8 mouse cellular contexts compared by ENCODE assay signal in the genomic region with DNA sequence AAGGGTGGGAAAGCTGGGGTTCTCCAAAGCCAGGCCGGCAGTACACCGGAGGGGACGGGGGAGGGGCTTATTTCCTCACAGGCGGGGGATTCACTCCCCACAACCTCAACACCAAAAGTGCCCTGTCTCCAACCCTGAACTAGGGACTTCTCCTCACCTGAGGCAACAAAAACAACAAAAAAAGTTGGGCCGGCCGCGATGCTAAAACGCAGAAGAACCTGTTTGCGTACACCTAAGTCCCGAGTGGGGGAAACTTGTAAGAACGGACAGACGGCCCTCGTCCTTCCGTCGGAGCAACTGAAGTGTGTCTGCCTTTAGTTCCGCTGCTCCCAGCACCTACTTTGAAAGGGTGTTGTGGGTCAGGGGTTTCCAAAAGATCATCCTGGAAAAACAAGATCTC. TPM values are rescaled to one million over a fixed set of nuclear protein-coding genes. Genes with fewer than 3 reads are reported as not detected.
A peak's percentile ranks its signal among the peaks of the same experiment; 100 is the strongest.
DNase-seq lines count a peak whose midpoint lies in the region; ATAC-seq and TF ChIP-seq lines count a peak whose summit lies in the region.

No protein-coding gene starts in this region.

- peak; percentile 90 for DNase-seq in MEL (ENCODE audit: low read depth, low spot score)
- DNase-seq in cerebellum, adult 11-12 months = peak; percentile 36
- DNase-seq in forebrain, embryonic 14.5 days (ENCODE audit: low spot score) = peak; percentile 40
- DNase-seq in layer of hippocampus, postnatal 10 days (ENCODE audit: low spot score in 2 of 2) = peak; percentile 37 to 43
- peak; percentile 59 for DNase-seq in lung, postnatal 10 days
- DNase-seq in ovary, postnatal 14 days (ENCODE audit: low spot score) = peak; percentile 39
- DNase-seq in thymus, postnatal 14 days = peak; percentile 57

- peak; percentile 73; a peak in 2 of 4 replicates for TF ChIP-seq POLR2A in MEL (IDR thresholded peaks at IDR 0.05; ENCODE audit: control insufficient read depth in 1 of 2, insufficient read depth in 1 of 2, low read depth in 1 of 2, low read length in 2 of 2, poor library complexity in 1 of 2)

- H3K79me2 ChIP-seq in MEL (ENCODE audit: control insufficient read depth, insufficient read depth, low read length, poor library complexity) = peaks cover 14% of the 10 kb centered on the region

- peak in 1 of 2 experiments; percentile 7; a peak in 1 of 4 replicates for TF ChIP-seq EP300 in MEL (IDR thresholded peaks at IDR 0.05; ENCODE audit: low read depth in 1 of 2, low read length in 2 of 2)

- no peaks in the 10 kb centered on the region for H3K27me3 ChIP-seq in MEL (ENCODE audit: control insufficient read depth in 1 of 2, insufficient read depth in 2 of 2, low read length in 2 of 2)
- no peaks in the 10 kb centered on the region for H3K27me3 ChIP-seq in forebrain, embryonic 14.5 days (replicated peaks; ENCODE audit: control insufficient read depth, insufficient read depth, low read length)

- H3K4me2 ChIP-seq in forebrain, embryonic 14.5 days (ENCODE audit: low read length) = peak overlapping the region; percentile 54

- peaks cover 0 to 14% of the 10 kb centered on the region in 2 experiments; a peak in 2 of 4 replicates for H3K36me3 ChIP-seq in MEL (ENCODE audit: control insufficient read depth in 1 of 2, insufficient read depth in 2 of 2, low read length in 2 of 2)
- no peaks in the 10 kb centered on the region for H3K36me3 ChIP-seq in forebrain, embryonic 14.5 days (ENCODE audit: control insufficient read depth, insufficient read depth, low read length)

- no peaks in the 10 kb centered on the region for H3K9me3 ChIP-seq in MEL (replicated peaks; ENCODE audit: insufficient read depth, low read length)
- no peaks in the 10 kb centered on the region for H3K9me3 ChIP-seq in forebrain, embryonic 14.5 days (replicated peaks; ENCODE audit: control insufficient read depth, low read length)

- peaks cover 3% of the 10 kb centered on the region in 2 experiments; a peak in 3 of 4 replicates for H3K4me1 ChIP-seq in MEL (ENCODE audit: control insufficient read depth in 1 of 2, insufficient read depth in 2 of 2, low read length in 2 of 2)
- H3K4me1 ChIP-seq in forebrain, embryonic 14.5 days (ENCODE audit: control insufficient read depth, insufficient read depth, low read length) = peaks cover 9% of the 10 kb centered on the region; the same call in 1 of the 2 replicates

- WGBS in forebrain, embryonic 14.5 days = 0% methylated on average over 16 of the region's 16 CpGs

- peak overlapping the region; percentile 57 for H3K27ac ChIP-seq in MEL (ENCODE audit: control insufficient read depth, low read depth, low read length)
- H3K27ac ChIP-seq in forebrain, embryonic 14.5 days (ENCODE audit: low read depth, low read length) = no peak overlapping the region

- TF ChIP-seq CTCF in MEL (IDR thresholded peaks at IDR 0.05 in 2 of 3, conservative IDR thresholded peaks at IDR 0.05 in 1 of 3; ENCODE audit: control insufficient read depth in 1 of 3, insufficient read depth in 1 of 3, low read depth in 2 of 3, low read length in 3 of 3, poor library complexity in 1 of 3, severe bottlenecking in 1 of 3) = no peak

- H3K9ac ChIP-seq in MEL (ENCODE audit: control insufficient read depth, low read depth, low read length, poor library complexity, severe bottlenecking) = peak overlapping the region; percentile 89
- peak overlapping the region; percentile 56 for H3K9ac ChIP-seq in forebrain, embryonic 14.5 days (ENCODE audit: low read length)

- TF ChIP-seq RAD21 in MEL (IDR thresholded peaks at IDR 0.05; ENCODE audit: low read depth, low read length) = no peak

- ATAC-seq in forebrain, embryonic 14.5 days = no peak
- ATAC-seq in hematopoietic stem cell, adult 5-6 weeks (replicated peaks in 1 of 2; ENCODE audit: insufficient read depth in 1 of 2, low FRiP score in 2 of 2, low TSS enrichment in 1 of 2, low read depth in 1 of 2, poor library complexity in 2 of 2, severe bottlenecking in 2 of 2) = peak; percentile 25 to 29; a peak in 2 of 4 replicates

- peak overlapping the region; percentile 83 to 90 for H3K4me3 ChIP-seq in MEL (ENCODE audit: control insufficient read depth in 1 of 2, insufficient read depth in 1 of 2, low read depth in 2 of 2, low read length in 2 of 2)
- H3K4me3 ChIP-seq in forebrain, embryonic 14.5 days (ENCODE audit: low read depth, low read length) = peak overlapping the region; percentile 36

TF ChIP-seq in MEL, 35 proteins besides CTCF, POLR2A, EP300 and RAD21:
- TF ChIP-seq NELFE (IDR thresholded peaks at IDR 0.05; ENCODE audit: low read depth, low read length) = peak; percentile 66
- no peak for TF ChIP-seq USF1 (IDR thresholded peaks at IDR 0.05; ENCODE audit: low read depth, low read length)
- TF ChIP-seq BHLHE40 (IDR thresholded peaks at IDR 0.05; ENCODE audit: borderline replicate concordance, low read depth, low read length) = no peak
- TF ChIP-seq CHD2 (IDR thresholded peaks at IDR 0.05; ENCODE audit: low read length) = no peak
- no peak; the same call in 1 of the 2 replicates for TF ChIP-seq JUND (IDR thresholded peaks at IDR 0.05; ENCODE audit: low read depth, low read length)
- no peak for TF ChIP-seq ZC3H11A (IDR thresholded peaks at IDR 0.05; ENCODE audit: low read depth, low read length)
- TF ChIP-seq E2F4 (IDR thresholded peaks at IDR 0.05; ENCODE audit: borderline replicate concordance, low read depth, low read length) = peak; percentile 36; the same call in 1 of the 2 replicates
- TF ChIP-seq CHD1 (IDR thresholded peaks at IDR 0.05; ENCODE audit: low read depth, low read length) = no peak
- TF ChIP-seq POLR2AphosphoS2 (IDR thresholded peaks at IDR 0.05; ENCODE audit: low read length) = peak; percentile 54; the same call in 1 of the 2 replicates
- TF ChIP-seq SIN3A (IDR thresholded peaks at IDR 0.05; ENCODE audit: low read length) = peak; percentile 81
- 0 out of 2 replicates have a peak, but pooled peaks have one; percentile 30 for TF ChIP-seq MAX (IDR thresholded peaks at IDR 0.05; ENCODE audit: low read length)
- no peak for TF ChIP-seq ZMIZ1 (IDR thresholded peaks at IDR 0.05; ENCODE audit: low read depth, low read length)
- TF ChIP-seq KAT2A (conservative IDR thresholded peaks at IDR 0.05; ENCODE audit: low read depth, low read length) = peak; percentile 57; the same call in 1 of the 2 replicates
- TF ChIP-seq TAL1 (IDR thresholded peaks at IDR 0.05; ENCODE audit: low read length) = no peak
- no peak for TF ChIP-seq NRF1 (IDR thresholded peaks at IDR 0.05; ENCODE audit: insufficient read depth, low read depth, low read length, poor library complexity, severe bottlenecking)
- TF ChIP-seq MXI1 (IDR thresholded peaks at IDR 0.05; ENCODE audit: low read depth, low read length) = peak; percentile 79
- TF ChIP-seq HCFC1 (IDR thresholded peaks at IDR 0.05; ENCODE audit: low read depth, low read length) = peak; percentile 91
- no peak for TF ChIP-seq ZNF384 (IDR thresholded peaks at IDR 0.05; ENCODE audit: low read depth, low read length)
- no peak for TF ChIP-seq ETS1 (IDR thresholded peaks at IDR 0.05; ENCODE audit: low read depth, low read length)
- no peak for TF ChIP-seq USF2 (IDR thresholded peaks at IDR 0.05; ENCODE audit: borderline replicate concordance in 1 of 2, insufficient read depth in 1 of 2, low read depth in 1 of 2, low read length in 2 of 2)
- TF ChIP-seq SMC3 (IDR thresholded peaks at IDR 0.05; ENCODE audit: low read depth, low read length) = no peak
- peak; percentile 66 for TF ChIP-seq TCF12 (IDR thresholded peaks at IDR 0.05; ENCODE audit: low read depth, low read length)
- TF ChIP-seq ZKSCAN1 (IDR thresholded peaks at IDR 0.05; ENCODE audit: low read depth, low read length) = no peak
- TF ChIP-seq MAFK (IDR thresholded peaks at IDR 0.05; ENCODE audit: borderline replicate concordance, low read depth, low read length) = no peak
- TF ChIP-seq TBP (IDR thresholded peaks at IDR 0.05; ENCODE audit: low read depth, low read length) = peak; percentile 91
- no peak for TF ChIP-seq MEF2A (IDR thresholded peaks at IDR 0.05; ENCODE audit: extremely low read depth, insufficient replicate concordance, low read depth, low read length, poor library complexity, severe bottlenecking)
- 0 out of 2 replicates have a peak, but pooled peaks have one; percentile 14 for TF ChIP-seq MYC (IDR thresholded peaks at IDR 0.05; ENCODE audit: low read depth, low read length)
- peak; percentile 75; the same call in 1 of the 2 replicates for TF ChIP-seq MAZ (IDR thresholded peaks at IDR 0.05; ENCODE audit: low read depth, low read length)
- TF ChIP-seq ELF1 (IDR thresholded peaks at IDR 0.05; ENCODE audit: low read depth, low read length) = 0 out of 2 replicates have a peak, but pooled peaks have one; percentile 40
- no peak for TF ChIP-seq UBTF (IDR thresholded peaks at IDR 0.05; ENCODE audit: borderline replicate concordance, insufficient read depth, low read depth, low read length)
- TF ChIP-seq GABPA (IDR thresholded peaks at IDR 0.05; ENCODE audit: low read depth, low read length) = no peak
- no peak for TF ChIP-seq MYB (IDR thresholded peaks at IDR 0.05; ENCODE audit: low read depth, low read length)
- no peak for TF ChIP-seq GATA1 (IDR thresholded peaks at IDR 0.05; ENCODE audit: low read depth, low read length)
- TF ChIP-seq POLR2AphosphoS5 (IDR thresholded peaks at IDR 0.05; ENCODE audit: borderline replicate concordance, low read depth, low read length) = no peak
- no peak for TF ChIP-seq RCOR1 (IDR thresholded peaks at IDR 0.05; ENCODE audit: low read depth, low read length)

RNA-seq across cellular contexts. Expression of gene Kif18a, which starts 2.5 kb away (rescaled TPM):
- total RNA-seq in MEL (2012; rRNA removed) = 10.2 and 11.7 TPM in 2 replicates
- polyA plus RNA-seq in MEL (2012; ENCODE audit: insufficient read depth in 1 of 2, insufficient read length in 2 of 2, low read depth in 1 of 2, low replicate concordance in 2 of 2, missing spikeins in 1 of 2) = 1 to 10 TPM in 1 of 2 experiments, not detected in 1; 7.9 TPM
- polyA plus RNA-seq in forebrain, embryonic 14.5 days (2014; fragmentation: Nextera tagmentation; extraction: Ambion mirVana) = 19.1 and 20.5 TPM in 2 replicates
- 21.8 and 30.8 TPM in 2 replicates for total RNA-seq in hematopoietic stem cell, adult 5-6 weeks (2017)
- total RNA-seq in layer of hippocampus, postnatal 10 days (2021) = 1 to 10 TPM; 3.0 to 3.5 TPM

RNA-seq across cellular contexts. Expression of gene Mettl15, which starts 2.5 kb away (rescaled TPM):
- 3.1 and 3.7 TPM in 2 replicates for total RNA-seq in MEL (2012; rRNA removed)
- 1 to 10 TPM in 1 of 2 experiments, not detected in 1; 5.3 TPM for polyA plus RNA-seq in MEL (2012; ENCODE audit: insufficient read depth in 1 of 2, insufficient read length in 2 of 2, low read depth in 1 of 2, low replicate concordance in 2 of 2, missing spikeins in 1 of 2)
- polyA plus RNA-seq in forebrain, embryonic 14.5 days (2014; fragmentation: Nextera tagmentation; extraction: Ambion mirVana) = 12.4 and 16.6 TPM in 2 replicates
- total RNA-seq in hematopoietic stem cell, adult 5-6 weeks (2017) = 7.9 and 13.8 TPM in 2 replicates
- 1 to 10 TPM; 6.7 to 7.5 TPM for total RNA-seq in layer of hippocampus, postnatal 10 days (2021)

Comparison
In these comparisons a context has a peak if more than half of its experiments do, and no peak if none do; other contexts are left out.
1. DNase-seq: peak in every context shown above with its lines; median percentile 90 in MEL; 59 in lung, postnatal 10 days; 57 in thymus, postnatal 14 days; 40 in forebrain, embryonic 14.5 days; 40 in layer of hippocampus, postnatal 10 days; 39 in ovary, postnatal 14 days; 36 in cerebellum, adult 11-12 months.